Mouse (Mus musculus) left cerebral cortex, adult 9 months (tissue): ENCODE results near the gene Dnajc12.
"Not testable (repeated sequence)": the region's sequence is repeated elsewhere in the genome, so short reads cannot be mapped to it uniquely, and the experiment has no call there.

Experiments
- DNase-seq, 2 experiments: peaks; one replicate each; pipeline ENCODE4 v3.0.0; 2022; ENCODE audit warnings: low spot score in 2 of 2

Dnajc12 gene

DNA sequence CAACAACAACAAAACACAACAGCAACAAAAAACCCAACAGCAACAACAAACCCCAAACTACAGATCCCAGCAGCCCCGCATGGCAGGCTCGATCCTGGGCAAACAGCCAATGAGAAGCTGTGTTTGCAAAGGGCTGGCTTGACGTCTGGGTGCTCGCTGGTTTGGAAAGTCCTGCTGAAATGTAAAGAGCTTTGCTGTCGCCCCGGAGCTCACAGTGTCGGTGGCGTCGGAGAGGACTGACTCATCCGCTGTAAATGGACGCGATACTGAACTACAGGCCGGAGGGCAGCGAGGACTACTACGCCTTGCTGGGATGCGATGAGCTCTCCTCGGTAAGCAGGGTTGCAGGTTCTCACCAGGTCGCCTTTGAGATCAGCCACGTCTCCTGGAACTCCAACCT is 4.2 kb downstream of the Dnajc12 start:
- peak; percentile 66 to 90 for DNase-seq

DNA sequence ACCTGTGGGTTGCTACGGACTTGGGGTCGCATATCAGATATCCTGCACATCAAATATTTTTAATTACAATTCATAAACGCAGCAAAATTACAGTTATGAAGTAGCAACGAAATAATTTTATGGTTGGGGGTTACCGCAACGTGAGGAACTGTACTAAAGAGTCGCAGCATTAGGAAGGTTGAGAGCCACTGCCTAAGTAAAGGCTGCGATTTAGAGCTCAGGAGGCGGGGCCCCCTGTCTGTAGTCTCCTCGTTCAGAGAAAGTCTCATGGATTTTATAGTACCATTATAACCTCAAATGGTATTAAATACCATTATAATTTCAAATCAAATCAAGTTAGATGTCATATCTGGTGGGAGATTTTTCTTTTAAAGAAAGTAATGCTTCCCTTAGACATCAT is 4.7 kb downstream of the Dnajc12 start:
- DNase-seq, result no peak

DNA sequence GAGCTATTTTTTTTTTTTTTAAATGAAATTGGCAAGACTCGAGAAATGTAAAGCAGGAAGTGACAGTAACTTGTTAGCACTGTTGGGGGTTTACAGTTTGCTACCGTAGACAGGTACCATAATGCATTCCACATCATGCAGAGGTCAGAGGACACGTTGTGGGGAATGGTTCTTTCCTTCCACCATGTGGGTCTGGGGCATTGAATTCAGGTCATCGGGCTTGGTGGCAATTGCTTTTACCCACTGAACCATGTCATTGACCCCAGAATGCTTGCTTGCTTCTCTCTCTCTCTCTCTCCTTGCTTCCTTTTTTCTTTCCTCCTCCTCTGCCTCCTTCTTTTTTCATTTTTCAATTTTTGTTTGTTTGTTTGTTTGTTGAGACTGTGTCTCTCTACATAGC is 6.7 kb downstream of the Dnajc12 start:
- no peak for DNase-seq

DNA sequence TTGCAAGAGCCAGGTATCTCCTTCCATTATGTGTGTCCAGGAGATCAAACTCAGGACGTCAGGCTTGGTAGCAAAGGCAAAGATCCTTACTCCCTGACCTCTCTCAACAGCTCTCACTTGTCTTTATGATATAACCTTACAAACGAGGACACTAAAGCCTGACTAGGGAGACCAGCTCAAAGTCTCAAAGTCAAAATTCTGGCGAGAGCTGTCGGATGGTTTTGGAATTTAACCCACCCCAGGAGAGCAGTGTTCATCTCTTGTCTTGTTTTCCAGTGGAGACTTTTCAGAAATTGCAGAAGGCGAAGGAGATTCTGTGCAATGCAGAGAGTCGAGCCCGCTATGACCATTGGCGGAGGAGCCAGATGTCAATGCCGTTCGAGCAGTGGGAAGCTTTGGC is 14.7 kb downstream of the Dnajc12 start:
- no peak for DNase-seq

DNA sequence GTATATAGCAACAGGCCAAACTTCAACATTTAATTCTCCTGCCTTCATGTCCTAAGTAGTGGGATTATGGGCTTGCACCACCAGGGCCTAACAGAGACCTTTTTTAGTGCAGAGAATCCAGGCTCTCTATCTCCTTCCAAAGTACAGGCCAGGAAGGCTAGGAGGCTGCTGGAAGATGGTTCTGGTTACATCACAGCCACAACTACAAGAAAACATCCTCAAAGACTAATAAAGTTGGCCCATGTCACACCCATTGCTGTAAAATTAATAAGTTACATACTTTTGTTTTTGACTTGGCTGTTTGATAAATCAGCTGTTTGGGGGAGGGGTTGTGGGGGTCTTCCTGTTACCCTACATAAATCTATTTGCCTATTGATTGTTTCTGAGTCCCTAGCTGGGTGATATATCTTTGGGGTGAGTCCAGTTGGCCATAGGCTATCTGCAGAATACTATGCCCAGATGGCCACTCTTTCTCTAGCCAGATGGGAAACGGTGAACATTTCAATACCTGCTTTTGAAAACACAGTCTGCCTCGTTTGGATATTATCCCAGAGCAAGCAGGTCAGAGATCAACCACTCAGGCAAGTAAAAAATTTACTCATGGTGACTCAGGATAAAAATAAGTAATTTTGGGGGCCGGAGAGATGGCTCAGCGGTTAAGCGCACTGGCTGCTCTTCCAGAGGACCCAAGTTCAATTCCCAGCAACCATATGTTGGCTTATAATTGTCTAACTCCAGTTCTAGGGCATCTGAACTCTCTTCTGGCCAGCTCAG is 20.7 kb downstream of the Dnajc12 start:
- DNase-seq, result no peak

DNA sequence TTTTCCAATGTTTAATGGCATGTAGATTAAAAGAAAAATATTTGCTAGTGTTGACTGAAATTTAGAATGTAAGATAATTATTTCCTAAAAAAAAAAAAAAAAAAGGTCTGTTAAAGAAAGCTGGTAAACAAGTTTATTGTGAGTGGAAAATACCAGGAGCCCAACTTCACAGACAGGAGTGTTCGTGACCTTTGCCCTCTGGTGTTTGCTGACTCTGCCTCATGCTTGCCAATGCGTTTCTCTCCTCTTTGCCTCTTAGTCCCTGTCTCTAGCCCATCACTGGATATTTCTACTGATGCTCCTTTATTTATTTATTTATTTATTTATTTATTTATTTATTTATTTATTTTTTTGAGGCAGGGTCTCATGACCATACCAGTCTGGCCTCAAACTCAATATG is 21.4 kb downstream of the Dnajc12 start:
- no peak for DNase-seq

DNA sequence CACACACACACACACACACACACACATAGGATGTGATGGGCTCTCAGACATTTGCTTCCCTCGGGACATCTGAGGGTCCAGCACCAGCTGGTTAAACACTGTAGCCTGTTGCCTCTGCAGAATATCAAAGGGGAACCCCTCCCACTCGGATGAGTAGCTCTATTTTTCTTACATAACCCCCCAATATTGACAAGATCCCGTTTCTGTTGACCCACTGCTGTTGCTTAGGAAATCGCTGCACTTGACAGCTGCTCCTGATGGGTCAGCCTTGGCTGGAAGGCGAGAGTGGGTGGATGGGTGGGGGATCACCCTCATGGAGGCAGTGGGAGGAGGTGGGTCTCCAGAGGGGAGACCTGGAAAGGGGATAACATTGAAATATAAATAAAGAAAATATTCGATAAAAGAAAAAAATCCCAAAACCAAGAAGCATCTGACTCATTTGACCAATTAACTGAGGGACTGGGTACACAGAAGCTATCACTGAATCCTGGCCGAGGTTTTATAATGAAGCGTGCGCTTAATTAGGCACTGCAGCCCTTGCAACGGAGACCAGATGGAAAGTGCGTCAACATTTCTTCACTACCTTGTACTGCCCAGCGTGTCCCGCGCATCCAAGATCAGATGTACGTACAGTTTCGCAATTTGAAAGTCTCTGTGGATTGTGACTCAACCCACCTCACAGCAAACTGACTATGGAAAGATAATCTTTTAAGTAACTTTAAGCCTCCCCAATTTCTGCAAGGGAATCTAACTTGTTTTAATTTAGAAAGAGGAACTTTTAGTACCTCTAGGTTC is 28.1 kb downstream of the Dnajc12 start:
- no peak for DNase-seq

DNA sequence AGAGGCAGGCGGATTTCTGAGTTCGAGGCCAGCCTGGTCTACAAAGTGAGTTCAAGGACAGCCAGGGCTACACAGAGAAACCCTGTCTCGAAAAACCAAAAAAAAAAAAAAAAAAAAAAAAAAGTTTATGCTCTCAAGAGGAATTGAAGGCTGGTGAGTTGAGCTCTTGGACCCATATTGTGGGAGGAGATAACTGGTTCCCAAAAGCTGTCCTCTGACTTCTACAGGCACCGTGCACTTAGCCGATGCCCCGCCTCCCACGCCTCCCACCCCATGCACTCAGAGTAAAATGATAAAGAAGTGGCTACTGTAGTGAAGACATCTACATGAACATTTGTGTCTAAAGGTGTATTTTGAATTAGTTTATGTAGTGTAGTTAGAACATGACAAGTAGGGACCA is 29.4 kb downstream of the Dnajc12 start:
- DNase-seq, result not testable (repeated sequence)

DNA sequence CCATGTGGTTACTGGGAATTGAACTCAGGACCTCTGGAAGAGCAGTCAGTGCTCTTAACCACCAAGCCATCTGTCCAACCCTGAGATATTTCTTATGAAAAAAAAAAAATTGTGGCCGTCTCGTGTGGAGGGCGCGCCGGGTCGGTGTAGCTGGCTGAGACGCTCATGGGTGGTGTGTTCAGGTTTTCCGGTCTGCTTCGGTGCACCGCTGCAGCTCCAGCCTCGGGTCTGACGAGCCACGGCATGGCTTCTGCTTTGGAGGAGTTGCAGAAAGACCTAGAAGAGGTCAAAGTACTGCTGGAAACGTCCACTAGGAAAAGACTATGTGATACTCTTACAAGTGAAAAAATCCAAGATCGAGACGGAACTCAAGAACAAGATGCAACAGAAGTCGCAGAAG is 30.5 kb downstream of the Dnajc12 start:
- DNase-seq, result no peak

DNA sequence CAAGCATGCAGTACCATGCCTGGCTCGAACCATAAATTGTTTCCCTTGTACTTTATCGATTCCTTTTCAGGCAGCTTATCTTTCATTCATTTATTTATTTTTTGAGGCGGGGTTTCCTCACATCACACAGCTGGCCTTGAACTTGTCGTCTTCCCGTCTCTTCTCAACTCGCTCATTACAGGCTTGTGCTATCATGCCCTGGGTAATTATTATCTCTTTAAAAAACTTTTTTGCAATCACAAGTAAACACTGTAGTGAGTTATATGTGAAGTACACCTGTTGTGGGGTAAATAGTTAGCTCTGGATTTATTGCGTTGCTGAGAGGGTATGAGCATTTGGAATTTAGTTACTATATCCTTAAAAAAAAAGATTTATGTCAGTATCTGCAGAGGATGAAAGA is 33.0 kb downstream of the Dnajc12 start:
- DNase-seq, result no peak

DNA sequence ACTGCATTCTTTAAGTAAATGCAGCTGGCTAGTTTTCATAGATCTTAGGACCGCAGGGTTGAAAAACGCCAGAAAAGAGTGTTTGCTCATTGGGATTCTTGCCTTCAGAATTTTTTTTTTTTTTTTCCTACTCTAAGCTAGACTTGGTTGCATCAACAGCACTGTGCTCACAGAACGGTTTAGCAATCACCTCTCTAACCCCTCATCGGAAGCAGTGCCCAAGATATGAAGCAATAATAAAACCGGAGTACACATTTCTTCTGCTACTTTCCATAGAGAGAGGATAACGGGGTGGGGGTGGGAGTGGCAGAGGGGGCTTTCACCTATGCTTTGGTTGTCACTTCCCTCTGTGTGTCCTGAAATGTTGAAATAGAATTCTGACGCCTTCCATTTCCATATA is 33.6 kb downstream of the Dnajc12 start:
- no peak for DNase-seq

DNA sequence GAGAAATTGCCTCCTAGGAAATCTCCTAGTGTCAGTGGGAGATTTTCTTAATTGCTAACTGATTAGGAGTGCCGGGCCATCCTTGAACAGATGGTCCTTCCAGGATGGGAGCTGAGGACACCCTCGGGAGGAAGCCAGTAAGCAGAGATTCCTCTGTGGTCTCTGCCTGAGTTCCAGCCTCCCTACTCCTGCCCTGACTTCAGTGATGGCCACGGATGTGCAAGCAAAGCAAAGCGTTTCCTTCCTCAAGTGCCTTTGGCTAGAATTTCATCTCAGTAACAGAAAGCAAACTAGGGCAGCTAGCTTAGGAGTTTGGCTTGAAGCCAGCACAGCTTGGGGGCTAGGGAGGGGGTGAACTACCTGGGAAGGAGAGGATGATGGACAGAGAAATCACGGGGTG is 34.8 kb downstream of the Dnajc12 start:
- no peak for DNase-seq

DNA sequence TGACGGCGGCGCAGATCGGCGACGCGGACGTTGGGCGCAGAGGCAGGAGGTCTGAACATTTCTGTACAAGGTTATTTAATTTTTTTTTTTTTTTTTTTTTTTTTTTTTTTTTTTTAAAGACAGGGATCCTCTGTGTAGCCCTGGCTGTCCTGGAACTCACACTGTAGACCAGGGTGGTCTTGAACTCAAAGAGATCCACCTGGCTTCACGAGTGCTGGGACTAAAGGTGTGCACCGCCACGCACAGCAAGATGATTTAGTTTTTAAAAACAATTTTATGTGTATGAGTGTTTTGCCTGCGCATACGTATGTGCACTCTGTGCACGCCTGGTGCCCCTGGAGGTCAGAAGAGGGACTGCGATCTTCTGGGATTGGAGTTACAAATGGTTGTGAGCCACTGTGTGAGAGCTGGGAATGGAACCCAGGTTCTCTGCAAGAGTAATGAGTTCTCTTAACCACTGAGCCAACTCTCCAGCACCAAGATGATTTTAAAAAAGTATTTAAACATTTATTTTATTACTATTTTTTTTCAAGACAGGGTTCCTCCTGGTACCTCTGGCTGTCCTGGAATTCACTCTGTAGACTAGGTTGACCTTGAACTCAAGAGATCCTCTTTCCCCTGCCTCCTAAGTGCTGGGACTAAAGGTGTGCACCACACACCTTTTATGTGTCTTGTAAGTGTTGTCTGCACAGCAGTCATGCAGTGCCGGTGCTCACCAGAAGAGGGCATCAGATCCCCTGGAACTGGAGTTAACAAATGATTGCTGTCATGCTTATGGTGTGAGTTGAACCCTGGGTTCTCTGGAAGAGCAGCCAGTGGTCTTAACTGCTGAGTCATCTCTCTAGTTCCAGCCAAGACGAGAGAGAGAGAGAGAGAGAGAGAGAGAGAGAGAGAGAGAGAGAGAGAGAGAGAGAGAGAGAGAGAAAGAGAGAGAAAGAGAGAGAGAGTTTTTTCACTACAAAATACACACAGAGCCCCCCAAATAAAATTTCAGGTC is 39.8 kb downstream of the Dnajc12 start, which contains the start of gene Gm7075:
Gm7075 (minus strand) TSS at position 51 of the 997 bp plus-strand sequence.
- peak in 1 of 2 experiments; percentile 22 for DNase-seq

DNA sequence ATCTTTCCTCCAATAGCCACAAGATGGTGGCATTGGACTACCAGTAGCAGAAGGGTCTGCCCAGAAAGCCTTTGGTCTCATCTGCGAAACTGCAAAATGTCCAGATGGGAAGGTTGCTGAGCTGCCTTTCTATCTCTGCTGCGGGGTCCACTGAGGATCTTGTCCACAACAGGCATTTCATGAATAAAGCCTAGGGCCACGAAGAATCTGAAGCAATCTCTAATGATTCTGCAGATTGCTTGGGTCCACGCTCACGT is 40.4 kb downstream of the Dnajc12 start:
- DNase-seq, result no peak

DNA sequence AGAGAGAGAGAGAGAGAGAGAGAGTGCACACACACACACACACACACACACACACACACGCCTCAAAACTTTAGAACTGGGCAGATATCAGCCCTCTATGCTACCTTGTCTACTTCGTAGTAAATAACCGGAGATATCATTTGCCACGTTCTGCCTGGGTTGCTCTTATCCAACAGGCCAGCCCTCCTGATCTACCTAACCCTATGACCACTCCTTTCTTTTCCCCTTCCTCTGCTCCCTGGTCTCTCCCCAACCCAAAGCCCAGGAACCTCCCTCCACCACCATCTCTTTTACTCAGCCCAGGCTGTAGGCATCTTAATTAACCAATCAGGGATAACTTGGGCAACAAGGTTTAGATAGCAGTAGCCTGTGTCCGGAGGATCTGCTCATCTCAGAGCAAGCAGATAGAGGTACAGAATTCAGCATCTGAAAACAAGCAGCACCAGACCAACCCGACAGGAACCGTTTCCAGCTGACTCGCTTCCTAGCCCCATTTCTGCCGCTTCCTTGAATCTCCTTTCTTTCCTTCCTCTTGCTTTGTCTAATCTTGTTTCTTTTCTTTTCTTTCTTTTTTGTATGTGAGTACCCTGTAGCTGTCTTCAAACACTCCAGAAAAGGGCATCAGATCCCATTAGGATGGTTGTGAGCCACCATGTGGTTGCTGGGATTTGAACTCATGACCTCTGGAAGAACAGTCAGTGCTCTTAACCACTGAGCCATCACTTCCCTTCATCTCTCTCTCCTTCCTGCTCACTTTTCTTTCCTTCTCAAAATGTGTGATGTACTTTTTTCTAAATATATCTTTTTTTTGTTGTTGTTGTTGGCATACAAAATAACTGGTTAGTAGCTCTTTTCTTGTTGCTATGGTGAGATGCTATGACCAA is 41.6 kb downstream of the Dnajc12 start:
- DNase-seq, result no peak

DNA sequence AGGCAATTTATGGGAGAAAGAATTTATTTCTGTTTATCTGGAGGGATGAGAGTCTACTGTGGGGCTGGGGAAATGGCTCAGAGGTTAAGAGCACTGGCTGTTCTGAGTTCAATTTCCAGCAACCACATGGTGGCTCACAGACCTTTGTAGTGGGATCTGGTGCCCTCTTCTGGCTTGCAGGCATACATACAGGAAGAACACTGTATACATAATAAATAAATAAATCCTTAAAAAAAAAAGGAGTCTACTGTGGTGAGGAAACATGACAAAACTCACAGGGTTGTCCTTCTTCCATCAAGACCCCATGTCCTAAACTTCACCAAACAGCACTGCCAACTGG is 42.2 kb downstream of the Dnajc12 start:
- DNase-seq, result no peak

DNA sequence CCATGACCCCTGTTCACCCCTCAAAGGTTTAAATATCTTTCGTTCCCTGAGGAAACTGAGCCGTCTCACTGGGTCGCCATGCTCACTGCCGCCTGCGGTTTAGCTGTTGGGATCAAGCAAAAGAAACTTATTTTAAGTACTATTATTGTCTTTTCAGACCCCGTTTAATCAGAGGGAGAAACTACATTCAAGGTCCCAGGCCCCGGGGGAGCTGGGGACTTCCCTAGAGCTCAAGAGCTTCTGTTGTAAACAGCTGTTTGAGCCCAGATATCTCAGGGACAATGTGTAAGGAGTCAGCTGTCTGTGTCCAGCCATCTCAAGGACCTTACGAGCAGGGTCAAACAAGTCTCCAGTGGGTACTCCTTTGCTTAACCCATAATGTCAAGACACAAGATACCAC is 44.9 kb downstream of the Dnajc12 start:
- no peak for DNase-seq

DNA sequence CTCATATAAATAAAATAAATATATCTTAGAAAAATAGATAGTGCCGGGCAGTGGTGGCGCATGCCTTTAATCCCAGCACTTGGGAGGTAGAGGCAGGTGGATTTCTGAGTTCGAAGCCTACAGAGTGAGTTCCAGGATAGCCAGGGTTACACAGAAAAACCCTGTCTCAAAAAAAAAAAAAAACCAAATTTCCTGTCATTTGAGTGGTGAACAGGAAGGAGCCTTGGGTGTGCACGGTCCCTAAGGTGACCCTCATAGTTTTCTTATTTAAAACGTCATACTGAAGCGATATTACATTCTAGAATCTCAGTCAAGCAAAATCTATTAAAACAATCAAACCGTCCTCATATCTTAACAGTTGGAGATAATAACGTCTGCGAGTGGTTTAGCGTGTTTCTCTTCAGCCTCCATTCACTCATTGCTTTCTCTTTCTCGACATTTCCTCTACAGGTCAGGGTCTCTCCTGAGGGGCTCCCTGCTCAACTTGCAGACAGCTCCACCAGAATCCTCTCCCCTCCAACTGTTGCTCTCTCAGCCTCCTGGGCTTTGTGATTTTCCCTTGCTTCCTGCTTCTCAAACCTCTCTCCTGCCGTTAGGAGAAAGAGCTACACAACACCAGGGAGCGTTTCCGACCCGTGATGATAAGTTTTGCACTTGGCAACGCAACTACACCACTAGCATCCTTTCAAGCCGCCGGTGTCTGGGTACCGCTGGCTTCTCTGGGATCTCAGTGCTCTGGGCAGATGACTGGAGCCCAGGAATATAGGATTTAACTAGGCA is 46.2 kb downstream of the Dnajc12 start:
- no peak for DNase-seq

DNA sequence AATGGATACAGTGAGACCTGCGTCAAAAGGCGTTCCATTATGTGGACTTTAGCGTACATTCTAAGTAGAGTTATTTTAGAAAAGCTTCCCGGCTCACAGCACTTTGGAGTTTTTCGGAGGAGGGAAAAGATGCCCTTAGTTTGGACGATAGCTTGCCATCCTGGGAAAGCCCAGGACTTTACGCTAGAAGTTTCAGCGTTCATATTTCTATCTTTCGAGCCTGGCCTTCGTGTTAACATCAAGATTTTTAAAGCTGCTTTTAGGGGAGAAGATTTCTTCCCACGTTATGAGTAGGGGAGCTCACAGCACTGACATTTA is 46.7 kb downstream of the Dnajc12 start:
- peak in 1 of 2 experiments; percentile 41 for DNase-seq

DNA sequence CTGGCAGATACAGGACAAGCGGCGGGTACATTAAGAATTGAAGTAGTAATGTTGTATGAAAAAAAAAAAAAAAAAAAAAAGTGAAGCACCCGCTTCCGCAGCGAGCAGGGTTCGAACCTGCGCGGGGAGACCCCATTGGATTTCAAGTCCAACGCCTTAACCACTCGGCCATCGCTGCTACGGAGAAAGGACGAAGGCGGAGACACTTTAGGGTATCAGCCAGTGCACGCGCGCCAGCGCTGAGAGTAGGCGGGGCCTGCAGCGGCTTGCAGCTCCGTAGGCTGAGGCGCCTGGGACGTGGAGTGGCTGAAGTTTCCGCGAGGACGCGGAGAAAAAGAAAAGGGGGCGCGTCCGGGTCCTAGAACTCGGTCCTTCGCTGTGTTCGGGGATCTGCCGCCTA is 47.1 kb downstream of the Dnajc12 start:
- DNase-seq, result peak; percentile 94 to 100
